Mouse (Mus musculus): ENCODE results near the gene Srgap2.

Srgap2 gene

DNA sequence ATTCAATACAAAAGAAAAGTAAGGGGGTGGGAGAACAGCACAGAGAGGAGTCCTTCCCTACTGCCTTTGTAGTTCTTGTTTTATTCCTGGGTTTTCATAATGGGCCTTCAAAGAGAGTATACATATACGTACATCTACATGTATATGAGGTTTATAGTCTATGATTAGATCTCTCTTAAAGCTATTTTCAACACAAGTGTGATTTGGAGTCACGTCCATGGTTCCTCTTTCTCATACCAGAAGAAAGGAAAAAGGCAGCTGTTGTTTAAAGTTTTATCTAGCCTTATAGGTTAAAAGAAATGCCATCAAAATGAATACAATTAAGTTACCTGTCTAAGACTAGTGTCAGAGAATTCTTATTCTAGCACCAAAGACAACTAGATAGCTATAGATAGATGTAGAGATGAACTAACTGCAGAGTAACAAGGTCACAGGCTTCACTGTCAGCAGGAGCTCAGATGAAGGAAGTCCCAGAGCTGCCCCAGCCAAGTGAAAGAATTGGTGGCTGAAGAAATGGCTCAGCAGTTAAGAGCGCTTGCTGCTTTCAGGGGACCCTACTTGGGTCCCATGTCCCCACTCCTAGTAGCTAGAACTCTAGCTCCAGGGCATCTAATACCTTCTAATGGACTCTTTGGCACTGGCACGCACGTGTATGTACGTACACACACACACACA lies 63.1 kb downstream of the Srgap2 start:
- no peak for DNase-seq

DNA sequence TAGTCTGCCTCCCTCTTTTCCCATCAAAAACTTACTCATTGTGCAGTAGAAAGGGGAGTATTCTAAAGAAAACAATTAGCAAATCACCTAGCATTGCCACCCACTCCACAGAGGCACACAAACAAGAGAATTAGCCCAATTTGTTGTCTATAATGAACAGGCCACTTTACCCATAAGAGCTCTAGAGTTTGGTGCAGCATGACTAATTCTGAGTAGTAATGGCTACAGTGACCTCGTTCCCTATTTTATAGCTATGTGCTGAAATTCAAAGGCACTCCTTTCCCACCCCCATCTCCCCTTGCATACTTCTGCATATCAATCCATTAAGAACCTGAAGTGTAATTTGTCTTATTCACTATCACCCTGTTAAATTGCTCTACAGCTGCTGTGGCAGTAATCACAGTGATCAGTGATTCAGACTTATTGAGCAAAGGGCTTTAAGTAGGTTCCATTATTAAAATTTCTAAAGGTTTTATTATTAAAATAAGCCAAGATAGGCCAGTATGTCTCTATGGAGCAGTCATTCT lies 64.5 kb downstream of the Srgap2 start:
- no peak for DNase-seq

DNA sequence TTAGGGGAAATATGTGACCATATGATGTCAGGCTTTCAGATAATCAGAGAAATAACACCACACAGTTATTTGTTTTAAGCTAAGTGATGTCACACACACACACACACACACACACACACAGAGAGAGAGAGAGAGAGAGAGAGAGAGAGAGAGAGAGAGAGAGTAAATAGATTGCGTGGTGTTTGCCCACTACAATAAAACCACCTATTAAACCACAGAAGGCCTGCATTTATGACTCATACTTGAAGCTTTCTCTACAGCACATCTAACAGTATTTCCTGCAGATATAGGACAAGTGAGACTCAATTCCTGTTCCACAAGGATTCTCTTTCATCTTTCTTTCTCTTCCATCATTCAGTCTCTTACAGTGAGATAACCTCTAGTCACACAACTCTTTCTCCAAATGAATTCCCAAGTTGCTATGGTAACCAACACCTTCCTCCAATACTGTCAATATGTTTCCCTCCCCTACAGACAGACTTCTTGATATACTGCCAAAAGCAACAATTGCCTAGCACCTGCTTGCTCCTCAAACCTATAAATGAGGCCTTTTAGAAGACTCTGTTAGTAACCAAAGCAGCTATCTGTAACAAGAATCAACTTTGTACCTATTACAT lies 66.1 kb downstream of the Srgap2 start:
- DNase-seq: no peak

DNA sequence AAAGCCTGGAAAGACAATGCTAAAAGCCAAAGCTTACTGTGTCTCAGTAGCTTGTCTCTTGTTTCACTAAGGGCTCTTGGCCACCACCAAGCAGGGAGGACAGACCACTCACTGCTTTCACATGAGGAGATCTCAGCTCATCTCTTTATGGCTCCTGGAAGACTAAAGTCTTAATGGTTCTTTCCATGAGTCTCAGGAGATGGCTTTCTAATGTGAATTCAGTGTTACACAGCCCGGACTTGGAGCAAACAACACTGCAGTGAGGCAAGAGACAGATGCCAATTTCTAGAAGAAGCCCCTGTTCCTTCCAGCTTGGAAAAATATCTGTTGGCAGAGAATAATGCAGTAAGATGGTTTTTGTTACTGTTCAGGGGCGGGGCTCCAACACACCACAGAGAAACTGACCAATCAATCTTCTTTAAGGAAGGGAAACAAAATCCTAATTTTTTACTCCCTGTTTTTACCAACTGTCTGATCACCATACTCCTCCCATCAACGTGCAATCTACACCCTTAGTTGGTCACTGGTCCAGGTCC lies 71.7 kb downstream of the Srgap2 start:
- DNase-seq: no peak

DNA sequence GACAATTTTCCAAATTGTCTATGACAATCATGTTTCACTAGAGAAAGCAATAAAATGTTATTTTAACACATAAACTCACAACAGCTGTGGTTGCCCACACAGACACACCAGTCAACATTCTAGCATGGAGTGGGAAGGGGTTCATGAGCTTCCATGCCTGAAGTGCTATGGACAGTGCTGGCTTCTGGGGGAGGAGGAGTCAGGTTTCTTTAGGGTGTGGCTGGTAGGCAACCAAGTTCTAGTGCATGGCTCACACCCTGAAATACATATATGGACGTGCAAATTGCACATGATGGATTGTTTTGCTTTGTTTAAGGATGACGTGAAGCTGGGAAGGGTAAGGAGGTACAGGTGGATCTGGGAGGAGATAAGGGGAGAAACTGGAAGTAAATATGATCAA lies 72.8 kb downstream of the Srgap2 start:
- no peak for DNase-seq

DNA sequence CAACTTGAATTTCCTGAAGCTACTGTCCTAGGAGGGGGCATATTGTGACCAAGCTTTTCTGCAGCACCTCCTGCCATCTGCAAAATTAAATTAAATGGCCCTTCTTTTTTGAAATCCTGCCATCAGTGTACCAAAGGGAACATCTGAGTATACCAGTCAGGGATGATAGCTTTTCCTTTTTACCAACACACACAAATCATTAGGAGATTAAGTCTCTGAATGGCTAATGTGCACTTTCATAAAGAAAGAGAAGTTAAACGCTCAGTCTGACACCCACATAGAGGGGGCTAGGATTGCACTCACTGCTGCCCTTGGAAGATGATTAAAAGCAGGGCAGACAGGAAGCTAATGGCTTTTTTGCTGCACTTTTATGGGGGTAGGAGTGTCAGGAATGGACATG lies 73.8 kb downstream of the Srgap2 start:
- DNase-seq: no peak

DNA sequence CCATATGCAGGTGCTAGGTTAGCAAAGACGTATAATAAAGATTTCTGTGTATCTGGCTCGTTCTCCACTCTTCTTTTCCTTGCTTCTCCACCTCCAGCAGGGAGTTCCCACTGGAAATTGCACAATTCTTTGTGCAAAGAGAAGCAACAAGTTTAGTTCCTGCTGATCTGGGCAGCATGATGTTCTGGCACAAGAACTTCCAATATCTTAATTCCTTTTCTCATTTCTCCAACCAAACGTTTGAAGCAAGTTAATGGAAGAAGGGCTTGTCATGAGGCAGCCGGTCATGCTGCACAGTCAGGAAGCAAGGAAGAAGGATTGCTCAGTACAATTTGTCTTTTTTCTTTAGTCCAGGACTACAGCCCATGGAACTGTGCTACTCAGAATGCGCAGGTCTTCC lies 78.8 kb downstream of the Srgap2 start:
- DNase-seq: no peak

DNA sequence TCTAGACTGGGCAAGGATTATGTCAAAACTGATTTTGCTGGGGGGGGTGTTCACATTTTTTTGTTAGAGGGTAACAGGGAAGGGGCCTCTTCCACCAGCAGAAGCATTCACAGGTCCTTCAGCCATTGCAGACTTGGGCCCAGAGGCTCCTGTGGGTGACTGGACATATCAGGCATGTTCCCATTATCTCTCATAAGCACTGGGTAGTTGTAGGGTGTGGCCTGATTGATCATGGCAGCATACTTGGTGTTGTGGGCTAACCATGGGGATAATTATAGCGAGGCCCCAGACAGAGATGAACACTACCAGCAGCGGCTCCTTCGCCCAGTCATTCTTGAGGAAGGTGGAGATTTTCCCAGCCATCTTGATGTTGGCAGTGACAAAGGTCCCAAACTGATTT lies 79.8 kb downstream of the Srgap2 start:
- no peak for DNase-seq

DNA sequence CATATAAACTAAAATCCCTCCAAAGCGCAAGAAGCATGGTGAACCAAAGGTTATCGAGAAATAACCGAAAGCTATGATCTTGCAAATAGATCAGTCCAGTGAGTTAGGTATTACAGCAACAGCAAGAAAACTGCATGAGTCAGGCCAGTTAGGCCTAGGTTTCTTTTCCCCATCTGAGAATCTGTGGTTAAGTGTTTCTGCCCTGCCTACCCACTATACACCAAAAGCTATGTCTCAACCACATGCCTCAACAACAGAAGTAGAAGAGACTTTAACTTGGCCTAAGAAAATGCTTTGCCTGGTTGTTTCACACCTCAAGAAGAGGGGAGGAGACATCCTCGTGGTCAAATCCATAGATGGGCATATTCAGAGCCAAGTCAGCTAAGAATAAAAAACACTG lies 80.6 kb downstream of the Srgap2 start:
- DNase-seq: no peak

DNA sequence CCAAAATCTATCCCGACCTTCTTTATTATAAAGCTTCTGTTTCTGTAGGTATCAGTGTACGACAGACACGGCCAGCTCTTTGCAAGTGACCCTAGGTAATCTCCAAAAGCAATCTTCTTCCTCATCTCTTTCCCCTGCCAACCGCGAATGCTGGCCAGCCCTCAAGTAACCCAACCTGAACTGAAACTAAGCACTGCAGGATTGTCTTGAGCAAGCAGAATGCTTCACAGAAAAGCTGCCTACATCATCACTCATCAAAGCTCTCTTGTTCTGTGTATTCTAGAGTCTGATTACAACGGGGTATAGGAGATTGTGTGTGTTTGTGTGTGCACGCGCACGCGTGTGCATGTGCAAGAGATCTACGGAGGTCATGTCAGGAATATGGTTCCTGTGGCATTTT lies 88.6 kb downstream of the Srgap2 start:
- peak; percentile 65 for DNase-seq

DNA sequence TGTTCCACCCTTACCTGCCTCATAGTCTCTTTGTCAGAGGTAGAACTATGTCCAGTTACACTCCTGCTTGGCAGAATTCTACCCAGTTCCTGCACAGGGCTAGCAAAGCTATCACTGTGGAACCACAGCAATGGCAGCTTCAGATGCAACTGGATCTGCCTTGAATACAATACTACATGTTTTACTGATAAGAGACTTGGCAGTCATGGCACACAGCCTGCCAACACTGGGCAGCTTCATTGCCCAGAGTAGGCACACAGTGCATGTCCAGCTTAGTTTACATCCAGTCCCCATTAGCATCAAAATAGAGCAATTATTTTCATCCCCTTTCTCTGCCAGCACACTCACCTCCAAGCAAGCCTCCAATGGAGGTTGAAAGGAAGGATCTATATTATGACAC lies 89.2 kb downstream of the Srgap2 start:
- no peak for DNase-seq

DNA sequence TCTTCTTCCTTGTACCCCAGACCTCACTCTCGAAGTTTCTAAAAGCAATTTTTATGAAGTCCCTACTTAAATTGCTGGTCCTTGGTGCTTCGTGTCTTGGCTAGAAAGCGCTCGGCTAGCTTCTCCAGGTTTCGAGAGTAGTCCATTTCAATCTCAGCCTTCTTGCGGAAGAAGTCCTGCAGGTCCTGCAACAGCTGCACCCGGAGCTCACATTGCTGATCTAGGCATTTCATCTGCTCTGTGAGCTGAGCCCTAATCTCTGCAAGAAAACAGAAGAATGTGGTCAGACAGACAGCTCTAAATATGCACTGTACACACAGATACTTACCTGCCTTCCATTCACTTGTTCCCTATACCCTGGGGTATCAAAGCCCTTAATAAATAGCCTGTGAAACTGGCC lies 90.5 kb downstream of the Srgap2 start:
- no peak for DNase-seq

DNA sequence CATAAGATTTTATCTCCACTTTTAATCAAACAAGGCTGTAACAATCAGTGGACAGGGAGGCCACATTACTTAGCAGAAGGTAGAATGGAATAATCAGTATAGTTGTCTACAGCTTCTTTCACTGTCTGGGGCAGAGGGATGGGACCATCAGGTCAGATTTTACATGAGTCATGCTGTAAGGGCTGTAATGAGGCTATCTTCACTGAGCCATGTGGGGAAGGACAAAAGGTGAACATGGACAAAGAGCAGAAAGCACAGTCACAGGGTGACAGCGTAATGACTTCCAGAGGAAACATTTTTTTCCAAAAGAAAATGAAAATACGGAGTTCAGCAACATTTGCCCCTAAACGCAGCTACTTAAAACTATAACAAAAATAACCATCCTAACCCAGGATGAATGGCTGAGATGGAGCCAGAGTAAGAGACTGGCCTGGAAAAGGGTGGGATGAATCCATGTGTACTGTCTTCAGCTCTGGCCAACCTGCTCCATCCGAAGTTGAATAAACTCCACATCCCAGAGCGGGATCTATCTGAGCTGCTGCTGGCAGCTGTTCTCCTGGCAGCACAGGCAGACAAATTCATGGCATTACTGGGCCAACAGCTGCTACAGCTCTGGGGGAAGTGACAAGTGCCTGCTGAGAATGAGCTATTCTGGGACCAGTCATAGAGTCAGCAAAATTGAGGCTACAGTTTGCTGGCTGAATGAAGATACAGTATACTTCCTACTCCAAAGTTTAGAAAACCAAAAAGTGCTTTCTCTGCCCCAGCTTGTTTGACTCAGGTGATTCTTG lies 95.5 kb downstream of the Srgap2 start:
- peak; percentile 82 for DNase-seq

DNA sequence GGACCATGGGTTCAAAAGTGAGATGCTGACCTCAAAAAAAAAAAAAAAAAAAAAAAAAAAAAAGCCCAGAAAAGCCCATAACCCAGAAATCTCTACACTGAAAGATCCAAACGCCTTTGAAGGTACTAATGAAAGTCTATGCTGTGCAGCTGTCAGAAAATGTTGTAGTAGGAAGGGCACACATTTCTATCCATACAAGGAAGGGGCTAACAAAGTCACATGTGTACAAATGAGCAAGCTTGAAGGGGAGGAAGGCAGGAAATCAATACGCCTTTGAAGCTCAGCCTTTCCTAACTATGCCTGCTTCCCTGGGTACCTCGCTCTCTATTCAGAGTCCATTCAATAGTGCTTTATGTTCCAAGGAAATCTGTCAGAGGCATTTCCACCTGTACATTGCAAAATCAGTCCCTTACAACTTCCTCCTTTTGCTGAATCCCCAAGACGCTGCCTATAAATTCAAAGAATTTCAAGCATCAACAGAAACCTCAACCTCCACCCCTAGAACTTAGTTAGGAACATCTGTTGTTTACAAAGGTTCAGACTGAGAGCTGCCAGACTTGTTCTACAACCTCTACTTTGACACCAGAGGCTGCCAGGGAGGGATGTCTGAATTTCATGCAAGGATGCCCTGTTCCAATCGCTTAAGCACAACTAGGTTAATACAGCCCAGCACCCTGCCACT lies 99.9 kb downstream of the Srgap2 start:
- no peak for DNase-seq

DNA sequence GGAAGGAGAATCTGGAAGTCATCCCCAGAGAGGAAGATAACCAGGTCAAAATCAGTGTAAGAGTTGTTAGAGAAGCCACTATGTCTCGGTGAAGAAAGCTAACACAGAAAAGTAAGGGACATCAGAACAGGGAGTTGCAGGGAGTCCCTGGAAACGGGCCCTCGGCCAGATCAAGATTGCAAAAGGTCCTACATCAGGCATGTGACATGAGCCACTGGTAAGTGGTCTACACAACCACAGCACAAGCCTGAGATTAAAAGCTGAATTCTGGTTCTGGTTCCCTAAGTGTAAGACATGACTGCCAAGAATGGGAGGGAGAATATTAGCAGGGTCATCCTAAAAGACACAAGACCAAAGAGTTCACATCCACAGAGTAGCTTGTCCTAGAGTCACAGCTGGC lies 104.1 kb downstream of the Srgap2 start:
- DNase-seq: peak; percentile 21

DNA sequence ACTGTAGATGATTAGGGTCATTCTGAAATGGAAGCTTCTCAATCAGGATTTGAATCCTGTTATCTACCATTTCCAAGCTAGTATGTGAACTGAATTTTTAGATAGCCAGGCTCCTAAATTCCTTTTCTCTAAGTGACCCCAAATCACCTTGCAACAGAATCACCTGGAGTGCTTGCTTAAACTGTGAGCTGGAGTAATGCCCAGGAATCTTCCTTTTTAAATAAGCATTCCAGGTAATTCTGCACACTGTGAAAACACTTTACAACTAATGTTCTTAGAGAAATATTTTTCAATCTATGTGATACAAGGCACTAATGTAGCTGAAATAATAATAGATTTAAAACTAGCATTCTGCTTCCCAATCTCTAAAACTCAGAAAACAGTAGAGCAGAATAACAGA lies 106.0 kb downstream of the Srgap2 start:
- no peak for DNase-seq

DNA sequence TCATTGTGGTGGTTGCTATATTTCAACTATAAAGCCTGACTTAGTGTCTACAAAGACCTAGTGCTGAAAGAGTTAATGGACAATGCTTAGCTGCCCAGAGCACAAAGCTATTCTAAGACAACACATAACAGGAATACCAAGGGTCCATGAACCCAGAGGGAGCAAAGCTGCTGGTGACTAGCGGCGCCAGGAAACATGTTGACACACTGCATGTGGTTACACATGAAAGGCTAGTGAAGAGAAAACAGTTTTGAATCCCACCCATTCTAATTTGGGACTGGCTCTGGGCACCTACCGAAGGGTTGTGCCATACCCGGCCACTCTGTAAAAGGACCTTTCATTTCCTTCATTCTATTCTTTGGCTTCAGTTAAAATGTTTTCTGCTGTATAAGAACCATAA lies 106.5 kb downstream of the Srgap2 start:
- DNase-seq: no peak

DNA sequence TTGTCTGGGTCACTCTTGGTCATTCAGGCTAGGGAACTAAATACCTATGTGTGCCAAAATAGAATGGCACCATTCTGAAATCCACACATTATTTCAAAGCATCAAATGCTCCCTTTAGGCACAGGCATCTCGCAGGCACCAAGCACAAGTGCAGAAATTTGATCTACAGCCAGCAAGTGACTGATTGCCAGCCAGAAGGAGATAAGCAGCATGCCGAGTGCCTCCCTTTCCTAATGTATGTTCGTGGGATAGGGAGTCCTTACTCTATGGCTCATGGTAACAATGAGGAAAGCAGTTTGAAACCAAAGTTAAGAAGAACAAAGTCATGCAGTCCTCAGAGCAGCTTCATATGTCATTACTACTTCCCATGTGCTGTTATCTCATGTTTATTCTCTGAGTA lies 107.8 kb downstream of the Srgap2 start:
- no peak for DNase-seq

DNA sequence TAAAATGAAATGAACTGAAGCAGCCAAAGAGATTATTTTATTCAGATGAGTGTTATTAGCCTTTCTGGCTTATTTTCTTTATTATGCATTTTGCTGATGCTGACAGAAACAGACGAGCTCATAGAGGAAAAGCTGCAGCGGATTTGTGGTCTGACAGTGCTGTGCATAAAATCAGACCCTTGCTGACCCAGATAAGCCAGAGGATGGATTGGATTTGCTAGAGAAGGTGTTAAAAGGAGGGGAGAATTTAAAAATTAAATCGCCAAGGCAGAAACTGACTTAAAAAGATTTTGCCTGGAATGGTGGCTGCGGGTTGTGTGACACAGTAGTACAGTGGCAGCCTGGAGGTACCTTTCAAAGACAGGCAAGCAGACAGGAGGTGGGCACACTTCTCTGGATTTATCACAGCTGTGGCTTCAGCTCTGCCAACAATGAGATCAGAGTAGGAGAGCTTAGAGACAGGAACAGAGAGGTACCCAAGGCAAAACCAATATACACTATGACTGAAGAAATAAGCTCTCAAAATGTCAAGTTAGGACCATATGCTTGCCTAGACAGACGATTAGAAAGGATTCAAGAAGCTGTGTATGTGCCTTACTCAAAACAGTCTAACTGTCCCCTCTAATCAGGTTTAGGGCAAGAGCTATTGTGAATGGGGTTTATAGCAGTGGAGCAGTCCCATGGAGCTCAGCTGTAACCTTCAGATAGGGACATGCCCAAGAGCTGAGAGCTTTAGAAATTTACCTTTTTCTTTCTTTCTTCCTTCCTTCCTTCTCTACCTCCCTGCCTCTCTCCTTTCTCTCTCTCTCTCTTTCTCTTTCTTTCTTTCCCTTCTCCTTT lies 109.1 kb downstream of the Srgap2 start:
- DNase-seq: peak; percentile 23

DNA sequence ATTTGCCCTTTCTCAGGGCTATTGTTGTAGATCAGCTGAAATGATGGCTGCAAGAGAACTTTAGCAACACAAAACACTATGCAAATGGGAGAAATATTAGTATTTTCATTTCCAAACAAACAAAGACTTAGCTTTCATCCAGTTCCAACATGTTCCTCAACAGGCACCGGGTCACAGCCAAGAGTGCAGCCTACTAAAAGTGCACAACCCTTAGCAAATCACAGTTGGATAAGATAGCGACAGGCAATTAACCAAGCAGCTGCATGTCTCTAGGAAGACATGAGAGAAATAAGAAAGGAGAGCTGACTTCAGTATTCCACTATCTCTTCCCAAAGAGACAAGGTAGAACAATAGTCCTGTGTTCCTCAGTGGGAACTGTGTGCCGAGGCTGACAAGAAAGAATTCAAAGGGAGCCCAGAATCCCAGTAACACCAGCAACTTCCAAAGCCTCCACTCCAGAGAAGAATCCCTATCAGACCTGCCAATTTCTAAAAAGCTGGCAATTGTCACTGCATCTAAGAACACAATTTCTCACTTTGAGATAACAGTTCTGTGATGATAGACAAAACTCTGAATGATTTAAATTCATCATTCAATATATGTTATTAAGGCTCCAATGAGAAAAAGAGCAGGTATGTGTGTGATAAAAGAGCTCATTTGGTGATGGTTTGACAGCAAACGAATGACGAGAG lies 109.9 kb downstream of the Srgap2 start:
- no peak for DNase-seq

DNA sequence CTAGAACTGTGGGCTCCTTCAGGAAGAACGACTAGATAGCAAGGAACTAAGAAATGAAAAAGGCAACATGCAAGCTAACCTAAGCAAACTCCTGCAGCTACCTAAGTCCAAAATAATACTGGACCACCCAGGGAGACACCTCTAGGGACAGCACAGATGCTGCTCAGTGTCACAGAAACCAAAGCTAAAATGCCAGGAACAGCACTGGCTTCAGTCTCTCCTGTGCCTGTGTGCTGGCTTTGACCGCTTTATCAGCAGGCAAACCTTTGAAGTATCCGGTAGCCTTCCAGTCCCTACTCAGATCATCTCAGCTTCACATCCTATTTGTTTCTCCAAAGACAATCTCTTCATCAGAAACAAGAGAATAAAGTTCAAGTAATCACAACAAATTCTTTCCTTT lies 123.6 kb downstream of the Srgap2 start:
- DNase-seq: no peak

DNA sequence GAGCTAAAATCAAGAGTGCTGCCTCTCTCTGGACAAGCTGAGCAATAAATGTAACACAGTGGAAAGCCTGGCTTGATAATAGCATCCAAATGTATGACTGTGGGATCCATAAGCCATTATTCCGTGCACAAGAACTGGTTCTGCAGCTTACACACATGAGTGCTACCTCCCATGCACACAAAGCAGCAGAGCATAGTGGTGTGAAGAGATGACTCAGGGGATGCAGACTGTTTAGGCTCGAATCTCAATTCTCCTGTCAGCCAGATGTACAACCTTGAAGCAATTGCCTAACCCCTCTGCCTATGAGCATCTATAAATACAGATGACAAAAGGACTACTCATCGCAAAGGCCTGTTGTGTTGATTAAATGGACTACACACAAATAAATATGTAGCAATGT lies 126.3 kb downstream of the Srgap2 start:
- no peak for DNase-seq

Measured in layer of hippocampus, adult 9-11 months (tissue).